Mouse (Mus musculus) CD4-positive, CD25-positive, alpha-beta regulatory T cell, adult 4 months (primary cell): Measurements from ENCODE around the gene Lrrn3. TPM values are rescaled to one million over a fixed set of nuclear protein-coding genes. Genes with fewer than 3 reads are reported as not detected.
A peak's percentile ranks its signal among the peaks of the same experiment; 100 is the strongest.

ENCODE experiments used
- ATAC-seq: one replicate; pipeline ENCODE4 v1.8.0; 2017
- polyA plus RNA-seq, 2 experiments: library from polyadenylated mRNA; unstranded; fragments of 100-300 nt; shearing (Covaris generic); gene quantifications; one replicate each; pipeline ENCODE4 v1.2.1; 2017

Lrrn3 gene
- polyA plus RNA-seq: 1 to 10 TPM; 4.1 to 4.6 TPM

DNA sequence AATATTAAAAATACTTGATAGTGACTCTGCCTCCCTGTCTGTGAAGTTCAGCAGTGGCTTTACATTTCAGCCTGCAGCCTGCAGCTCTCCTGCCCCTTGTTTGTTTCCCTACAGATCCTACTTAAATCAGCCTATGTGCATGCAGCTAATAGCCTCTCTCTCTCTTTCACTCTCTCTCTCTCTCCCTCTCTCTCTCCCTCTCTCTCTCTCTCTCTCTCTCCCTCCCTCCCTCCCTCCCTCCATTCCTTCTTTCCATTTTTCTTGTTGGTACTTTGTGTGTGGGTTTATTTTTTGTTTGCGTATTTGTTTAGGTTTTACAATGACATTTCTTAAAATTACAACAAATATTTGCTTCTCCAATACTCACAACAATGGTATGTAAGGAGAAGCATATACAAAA is at the start of gene Lrrn3:
Gene Lrrn3 (minus strand): TSS at position 101 of the 400 bp plus-strand sequence.
- peak; percentile 25 for ATAC-seq

DNA sequence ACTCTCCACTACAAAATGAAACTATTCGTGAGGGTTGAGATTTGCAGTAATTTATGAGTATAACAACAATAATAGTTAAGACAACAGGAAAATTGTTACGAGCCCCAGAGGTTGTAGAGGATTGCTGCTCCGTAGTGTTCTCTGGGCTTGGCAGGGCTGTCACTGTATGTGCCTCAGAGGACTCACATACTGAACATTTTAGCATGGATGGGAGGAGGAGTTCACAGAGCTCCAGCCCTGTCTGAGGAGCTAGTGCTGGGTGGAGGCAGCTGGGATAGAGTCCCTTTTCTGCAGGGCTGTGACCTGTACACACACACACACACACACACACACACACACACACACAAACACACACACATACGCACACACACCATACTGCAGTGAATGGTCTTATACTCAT is 42.2 kb upstream of the Lrrn3 start:
- no peak for ATAC-seq

DNA sequence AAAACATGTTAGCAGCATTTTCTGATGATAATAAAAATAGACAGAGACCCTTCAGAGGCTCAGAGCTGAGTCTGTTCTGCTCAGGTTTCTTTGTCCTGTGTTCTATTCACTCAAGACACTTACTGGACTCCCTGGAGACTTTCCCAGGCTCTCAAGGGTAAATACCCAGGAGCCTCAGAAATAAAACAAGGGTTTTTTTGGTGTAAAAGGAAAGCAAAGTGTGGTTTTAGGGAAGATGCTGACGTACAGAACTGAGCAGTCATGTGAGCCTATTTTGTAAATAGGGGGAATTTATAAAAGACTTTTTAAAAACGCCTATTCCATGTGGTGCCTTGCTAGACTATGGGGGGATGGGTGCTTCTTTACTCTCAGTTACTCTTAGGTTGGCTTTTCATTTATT is 40.5 kb upstream of the Lrrn3 start:
- no peak for ATAC-seq

DNA sequence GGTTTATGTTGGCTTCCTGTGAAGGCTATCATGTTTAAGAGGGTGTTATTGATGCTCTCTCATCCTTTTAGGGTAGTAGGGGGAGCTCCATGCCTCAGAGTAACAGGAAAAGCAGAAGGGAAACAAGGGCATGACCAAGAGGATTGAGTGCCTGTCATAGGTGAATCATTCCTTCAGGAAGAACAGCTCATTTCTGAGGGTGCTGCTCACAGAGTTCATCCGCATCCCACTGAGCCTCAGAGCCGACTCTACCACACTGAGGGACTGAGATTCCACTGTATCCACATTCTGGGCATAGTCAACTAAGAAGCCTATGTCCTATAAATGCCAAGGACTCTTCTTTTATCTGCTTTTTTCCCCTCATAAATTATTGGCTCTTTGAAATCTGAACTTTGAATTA is 35.4 kb upstream of the Lrrn3 start:
- no peak for ATAC-seq

DNA sequence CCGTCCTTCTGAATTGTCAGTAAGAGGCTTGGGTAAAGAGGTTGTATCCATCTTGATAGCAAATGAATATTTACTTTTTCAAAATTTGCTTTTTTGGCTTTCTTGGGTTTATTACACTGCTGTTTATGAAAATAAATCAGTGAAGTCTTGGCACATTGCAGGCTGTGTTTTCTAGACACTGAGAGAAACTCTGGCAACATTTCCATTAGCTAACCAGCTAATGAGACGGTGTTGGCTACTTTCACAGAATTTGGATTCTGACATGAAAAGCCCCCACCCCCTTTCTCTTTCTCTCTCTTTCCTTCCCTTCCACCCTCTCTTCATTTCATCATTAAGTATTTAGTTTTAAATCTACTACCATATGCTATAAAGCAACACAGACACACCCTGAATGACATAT is 34.1 kb upstream of the Lrrn3 start:
- no peak for ATAC-seq

DNA sequence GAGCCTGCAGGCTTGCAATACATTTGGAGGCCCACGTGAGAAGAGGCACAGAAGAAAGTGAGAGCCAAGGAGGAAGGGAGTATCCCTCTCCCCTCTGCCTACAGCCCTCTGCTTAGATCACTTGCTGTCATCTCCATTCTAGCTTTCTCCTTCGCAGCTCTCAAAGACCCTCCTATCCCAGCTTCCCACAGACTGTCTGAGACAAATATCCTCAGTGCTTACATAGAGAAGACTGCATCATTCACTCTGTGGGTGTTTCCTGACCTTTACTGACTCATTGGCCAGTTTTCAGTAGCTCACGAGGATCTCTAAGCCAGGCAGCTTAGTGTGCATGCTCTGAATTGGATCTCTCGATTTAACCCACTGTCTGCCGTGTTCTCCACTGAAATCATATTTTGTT is 32.7 kb upstream of the Lrrn3 start:
- no peak for ATAC-seq

DNA sequence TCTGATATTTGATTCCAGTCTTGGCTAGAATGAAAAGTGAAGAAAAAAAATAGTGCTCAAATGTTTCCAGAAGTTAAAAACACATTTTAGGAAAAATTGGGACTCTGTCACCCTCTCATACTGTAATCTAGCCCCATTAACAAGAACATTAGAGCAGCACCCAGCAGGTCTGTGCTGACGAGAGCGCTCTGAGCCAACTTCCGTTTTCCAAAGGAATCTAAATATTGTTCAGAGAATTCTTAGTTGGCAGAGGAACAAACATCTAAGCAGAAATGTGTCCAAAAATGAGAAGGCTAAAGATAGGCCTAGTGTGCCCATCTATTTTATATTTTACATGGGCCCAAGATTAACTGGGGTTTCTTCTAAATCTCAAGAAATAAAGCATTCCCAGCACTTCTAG is 24.4 kb upstream of the Lrrn3 start:
- no peak for ATAC-seq

DNA sequence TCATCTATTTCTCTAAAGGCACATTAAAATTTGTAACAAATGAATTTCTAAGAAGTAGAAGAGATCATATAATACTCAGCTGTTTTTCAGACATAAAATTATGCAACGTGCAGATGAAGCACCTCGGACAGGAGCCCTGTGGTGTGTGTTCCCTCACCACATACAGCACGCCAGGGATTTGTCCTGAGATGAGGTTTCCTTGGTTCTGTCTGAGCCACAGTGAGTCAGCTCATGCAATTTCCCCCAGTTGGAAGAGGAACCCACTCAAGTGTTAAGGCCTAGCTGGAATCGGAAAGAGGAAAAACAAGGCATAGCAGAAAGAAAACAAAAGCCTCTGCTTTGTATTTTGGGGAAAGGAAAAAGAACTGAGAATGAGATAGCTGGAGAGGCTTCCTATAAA is 22.4 kb upstream of the Lrrn3 start:
- no peak for ATAC-seq

DNA sequence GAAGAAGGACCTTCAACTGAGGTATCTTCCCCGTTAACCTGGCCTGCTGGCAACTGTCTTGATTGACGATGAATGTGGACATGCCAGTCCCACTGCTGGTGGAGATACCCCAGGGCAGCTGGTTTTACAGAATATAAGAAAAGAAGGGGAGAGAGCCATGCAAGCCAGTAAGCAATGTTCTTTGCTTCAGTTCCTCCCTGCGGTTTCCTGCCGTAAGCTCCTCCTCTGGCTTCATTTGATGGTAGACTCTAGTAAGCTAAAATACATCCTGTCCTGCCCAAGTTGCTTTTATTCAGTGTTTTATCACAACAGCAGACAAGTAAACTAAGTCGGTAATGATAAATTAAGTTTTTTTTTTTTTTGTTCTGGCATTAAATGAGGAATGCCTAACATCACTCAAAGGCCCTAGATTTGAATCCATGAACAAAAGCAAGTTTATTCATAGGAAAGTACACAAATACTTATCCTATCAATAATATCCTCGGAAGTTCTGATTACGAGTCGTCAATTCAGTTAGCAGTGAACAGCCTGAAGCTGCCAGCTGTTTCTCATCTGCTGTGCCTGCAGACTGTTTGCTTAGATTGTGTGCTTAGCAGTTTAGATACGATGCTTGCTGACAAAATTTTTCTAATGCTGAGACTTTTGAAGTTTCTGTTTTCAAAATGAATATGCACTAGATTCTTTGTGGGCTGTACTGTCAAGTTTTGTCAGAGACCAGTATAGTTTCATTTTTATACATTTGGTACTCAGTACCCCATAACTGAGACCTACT is 14.0 kb upstream of the Lrrn3 start:
- ATAC-seq: peak; percentile 98

DNA sequence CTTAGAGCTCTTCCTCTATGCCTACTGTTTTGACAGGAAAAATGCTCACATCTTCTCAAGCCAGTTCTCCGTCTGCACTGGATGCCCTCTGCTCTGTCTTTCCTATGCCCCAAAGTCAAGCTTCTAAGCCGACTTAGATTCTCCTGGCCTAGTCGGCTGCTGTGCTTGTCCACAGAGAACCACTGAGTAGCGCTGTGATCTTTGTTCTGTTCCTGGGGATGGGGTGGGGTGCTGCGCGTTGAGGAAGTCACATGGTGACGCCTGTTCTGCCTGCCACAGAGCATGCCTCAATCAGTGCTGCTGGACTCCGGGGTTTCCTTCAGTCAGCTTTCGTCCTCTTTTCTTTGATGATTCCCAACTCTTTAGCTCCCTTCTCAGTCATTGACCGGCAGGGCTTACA is 8.4 kb upstream of the Lrrn3 start:
- peak; percentile 73 for ATAC-seq

DNA sequence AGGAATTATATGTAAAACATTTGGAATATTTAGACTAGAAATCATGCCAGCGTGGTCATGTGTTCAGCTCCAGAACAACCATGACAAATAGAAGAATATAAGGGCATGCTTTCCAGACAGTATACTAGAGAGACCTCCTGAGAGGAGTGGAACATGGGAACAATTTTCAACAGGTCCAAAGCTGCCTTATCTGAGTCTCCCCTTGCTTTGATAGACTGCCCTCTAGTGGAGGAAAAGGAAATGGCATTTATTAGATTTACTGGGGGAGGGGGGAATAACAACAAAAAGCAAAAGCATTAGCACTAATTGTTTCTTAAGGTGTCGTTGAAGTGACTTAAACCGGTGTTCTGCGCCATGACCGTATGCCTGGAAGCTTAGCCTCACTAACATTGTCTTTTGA is 774 bp upstream of the Lrrn3 start:
- ATAC-seq: peak; percentile 56

DNA sequence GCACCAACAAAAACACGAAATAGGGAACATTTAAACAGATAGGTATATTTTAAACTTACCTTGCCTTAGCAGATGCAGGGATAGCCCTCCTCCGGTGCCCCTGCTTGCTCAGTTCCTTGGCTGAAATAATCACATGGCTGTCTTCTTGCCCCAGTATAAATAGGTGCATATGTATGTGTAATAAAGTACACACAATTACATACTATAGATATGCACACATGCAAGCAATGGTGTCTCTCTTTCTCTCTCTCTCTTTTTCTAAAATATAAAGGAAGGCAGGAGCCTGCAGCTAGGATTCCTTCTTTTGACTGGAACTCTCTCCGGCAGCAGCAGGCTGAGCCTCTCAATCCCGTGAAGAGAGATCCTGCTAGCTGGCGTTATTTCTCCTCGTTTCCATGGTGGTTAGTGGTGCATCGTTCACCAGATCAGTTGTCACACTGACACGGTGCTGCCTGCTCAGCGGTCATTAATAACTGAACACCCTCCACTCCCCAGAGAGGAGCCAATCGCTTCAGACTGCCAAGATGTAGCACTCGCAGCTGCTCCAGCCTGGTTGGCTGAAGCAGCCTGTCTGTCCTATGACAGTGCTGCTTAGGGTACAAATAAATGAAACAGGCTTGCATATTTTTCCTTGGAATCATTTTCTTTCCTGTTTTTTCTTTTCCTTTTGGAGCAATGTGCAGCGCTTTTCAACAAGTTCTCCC is 567 bp downstream of the Lrrn3 start:
- peak; percentile 56 for ATAC-seq

DNA sequence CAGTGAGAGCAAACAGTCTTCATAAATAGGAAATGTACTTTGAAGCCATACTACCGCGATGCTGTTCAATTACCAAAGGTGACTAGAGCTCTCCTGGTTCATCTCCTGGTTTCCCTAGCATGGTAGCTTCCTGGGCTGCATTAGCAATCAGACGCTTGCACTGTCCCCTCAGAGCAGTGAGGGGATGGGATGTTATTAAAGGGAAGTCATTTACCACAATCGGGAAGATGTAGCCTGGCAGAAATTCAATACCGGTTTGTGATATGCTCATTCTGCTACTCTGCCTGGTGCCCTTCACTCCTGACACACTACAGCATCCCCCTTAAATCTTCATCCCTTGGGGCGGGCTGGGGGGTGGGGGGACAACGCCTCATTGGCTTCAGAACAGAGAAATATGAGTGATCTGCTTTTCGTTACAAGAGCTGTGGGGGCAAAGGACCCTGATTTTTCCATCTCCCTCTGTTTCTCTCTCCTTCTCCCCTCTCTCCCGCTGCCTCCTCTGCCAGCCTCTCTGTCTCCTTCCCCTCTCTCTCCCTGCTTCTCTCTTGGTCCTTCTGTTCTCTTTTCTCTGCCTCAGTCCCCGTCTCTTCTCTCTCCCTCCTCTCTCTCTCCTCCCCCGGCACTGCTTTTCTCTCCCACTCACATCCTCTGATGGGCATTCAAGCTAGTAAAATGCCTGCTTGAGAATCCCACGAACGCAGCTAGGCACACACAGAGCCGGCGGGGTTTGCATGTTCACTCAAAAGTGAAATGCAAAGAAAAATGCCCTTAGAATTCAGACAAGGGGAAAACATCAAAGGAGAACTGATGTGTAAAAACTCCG is 1.3 kb downstream of the Lrrn3 start:
- peak; percentile 31 for ATAC-seq

DNA sequence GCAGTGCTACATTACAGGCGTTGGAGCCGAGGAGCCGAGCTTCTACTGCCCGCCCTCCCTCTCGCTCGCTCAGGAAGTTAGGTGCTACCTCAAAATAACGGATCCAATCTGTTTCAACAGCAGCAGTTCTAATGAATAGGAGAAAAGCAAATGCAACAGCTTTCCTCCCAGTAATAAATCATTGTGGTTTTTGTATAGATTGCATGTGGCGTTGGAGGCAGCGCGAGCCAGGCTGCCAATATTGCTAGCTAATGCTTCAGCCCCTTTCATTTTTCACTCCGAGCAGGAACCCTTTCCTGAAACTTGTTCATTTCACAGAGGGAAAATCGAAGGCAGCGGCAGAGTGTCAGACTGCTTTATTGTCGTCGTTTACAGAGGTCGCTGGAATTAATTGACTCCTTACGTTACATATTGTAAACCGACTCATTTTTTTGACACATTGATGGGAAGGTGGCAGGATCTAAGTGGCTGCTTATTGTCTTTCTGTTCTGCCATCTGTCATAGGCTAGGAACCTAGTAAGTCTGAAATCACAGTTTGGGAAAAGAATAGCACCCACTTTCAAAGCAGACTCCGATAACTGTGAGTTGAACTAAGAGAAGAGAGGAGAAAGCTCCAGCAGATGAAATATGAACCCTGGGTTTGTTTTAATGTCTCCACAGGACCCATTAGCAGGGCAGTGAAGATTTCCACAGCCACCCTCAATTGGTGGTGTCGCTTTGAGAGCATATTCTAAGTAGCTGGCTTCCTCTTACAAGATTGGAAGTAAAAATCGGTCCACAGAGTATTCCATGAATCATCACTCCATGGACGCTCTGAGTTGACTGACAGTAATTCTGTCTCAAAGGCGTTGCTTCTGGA is 2.4 kb downstream of the Lrrn3 start:
- ATAC-seq: peak; percentile 15

DNA sequence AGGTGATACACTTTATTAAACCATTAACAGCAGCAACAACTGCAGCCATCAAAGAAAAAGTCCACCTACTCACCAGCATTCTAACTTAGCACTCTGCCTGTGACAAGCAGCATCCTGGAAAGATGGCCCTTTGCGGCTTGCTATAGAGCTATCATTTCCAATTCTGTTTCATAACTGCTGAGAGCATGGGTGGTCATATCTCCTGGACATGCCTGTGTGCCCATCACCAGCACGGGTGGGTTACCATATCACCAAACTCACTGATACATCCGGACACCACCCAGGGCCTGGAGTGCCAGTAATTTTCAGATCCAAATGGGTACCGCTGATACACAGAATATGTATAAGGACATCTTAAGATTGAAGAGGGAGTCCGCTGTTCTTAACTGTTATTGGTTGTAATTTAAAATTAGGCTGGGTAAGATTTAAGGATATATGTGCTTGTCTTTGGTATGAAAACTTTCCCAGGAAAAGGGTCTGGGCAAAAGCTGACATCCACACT is 3.1 kb downstream of the Lrrn3 start:
- ATAC-seq: no peak

DNA sequence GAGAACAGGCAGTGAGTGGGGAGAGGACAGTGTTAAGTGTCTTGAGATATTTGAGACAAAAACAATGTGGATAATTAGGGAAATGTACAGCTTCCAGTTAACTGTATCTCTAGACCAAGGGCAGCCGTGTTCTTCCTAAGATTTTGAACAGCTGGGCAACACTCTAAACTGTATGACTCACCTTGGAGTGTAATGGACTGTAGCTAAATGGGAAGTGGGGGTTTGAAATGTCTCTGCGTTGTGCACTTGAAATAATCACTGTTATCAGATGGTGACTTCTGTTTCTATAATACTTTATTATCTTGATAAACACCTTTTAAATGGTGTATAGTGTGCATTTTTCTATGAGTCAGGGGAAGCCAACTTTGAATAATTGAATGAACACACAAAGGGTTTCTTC is 4.7 kb downstream of the Lrrn3 start:
- no peak for ATAC-seq

DNA sequence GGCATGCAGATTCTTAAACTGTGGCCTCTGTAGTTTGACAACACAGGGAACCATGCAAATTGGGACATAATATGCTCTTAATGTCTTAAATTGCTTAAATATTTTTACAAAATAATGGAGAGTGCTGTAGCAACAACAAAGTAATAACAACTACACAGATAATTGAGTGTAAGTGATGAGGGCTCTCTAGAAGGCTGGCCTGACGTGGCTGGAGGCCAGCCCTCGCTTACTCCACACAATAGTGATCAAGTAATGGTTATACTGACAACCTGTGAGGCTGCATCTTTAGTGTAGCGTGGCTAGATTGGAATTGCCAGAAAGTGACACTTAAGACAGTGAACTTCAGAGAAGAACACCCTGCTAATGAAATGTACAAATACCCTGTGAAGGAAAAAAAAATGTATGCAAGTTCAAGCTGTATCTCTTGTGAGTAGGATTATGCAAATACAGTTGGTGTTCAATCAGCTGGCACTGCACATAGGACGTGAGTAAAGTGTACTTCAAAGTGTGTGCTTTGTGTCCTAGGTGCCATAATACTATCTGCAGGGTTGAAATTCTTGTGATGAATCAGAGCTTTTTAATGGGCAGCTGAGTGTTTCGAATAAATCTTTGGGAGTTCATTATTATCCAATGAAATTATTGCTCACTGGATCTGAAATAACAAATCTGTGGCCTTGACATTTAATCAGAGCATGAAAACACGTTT is 17.0 kb downstream of the Lrrn3 start:
- no peak for ATAC-seq

DNA sequence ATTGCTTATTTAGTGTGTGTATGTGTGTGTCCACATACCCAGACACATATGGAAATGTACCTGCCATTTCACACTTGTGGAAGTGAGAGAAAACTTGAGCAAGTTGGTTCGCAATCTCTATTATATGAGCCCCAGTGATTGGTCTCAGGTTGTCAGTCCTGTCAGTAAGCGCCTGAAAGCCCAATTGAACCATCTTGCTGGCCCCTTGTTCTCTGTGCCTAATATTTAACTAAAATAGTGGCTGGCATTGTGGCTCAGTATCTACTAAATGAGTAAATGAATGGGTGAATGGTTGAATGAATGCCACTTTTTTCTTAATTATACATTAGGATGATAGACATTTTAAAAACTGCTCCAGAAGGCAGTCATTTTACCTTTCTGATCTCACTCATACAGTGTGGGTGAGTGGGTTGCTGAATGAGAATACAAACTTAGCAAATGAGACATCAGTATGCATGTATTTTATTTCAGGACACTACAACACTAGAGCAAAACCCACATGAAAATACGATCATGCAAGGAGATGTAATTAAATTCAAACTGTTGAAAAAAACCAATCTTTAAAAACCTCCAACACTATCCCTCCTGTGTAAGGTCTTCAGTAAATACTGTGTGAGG is 17.7 kb downstream of the Lrrn3 start:
- ATAC-seq: no peak

DNA sequence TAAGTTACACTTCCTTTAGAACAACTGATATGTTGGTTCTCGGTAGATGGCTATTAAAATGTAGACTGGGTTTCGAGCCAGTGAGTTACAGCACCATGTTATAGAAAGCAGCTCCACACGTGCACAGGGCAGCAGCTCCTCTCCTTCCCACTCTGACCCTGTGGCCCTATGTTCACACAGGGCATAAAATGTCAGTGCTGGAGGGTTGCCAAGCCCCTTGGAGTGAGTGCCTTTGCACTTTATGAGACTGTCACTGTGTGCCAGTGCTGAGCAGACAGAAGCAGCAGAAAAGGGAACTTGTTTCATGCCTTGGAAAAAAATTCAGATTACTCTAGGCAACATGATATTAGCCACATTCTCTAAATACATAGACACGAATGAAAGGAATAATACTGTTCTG is 47.8 kb downstream of the Lrrn3 start:
- ATAC-seq: no peak

DNA sequence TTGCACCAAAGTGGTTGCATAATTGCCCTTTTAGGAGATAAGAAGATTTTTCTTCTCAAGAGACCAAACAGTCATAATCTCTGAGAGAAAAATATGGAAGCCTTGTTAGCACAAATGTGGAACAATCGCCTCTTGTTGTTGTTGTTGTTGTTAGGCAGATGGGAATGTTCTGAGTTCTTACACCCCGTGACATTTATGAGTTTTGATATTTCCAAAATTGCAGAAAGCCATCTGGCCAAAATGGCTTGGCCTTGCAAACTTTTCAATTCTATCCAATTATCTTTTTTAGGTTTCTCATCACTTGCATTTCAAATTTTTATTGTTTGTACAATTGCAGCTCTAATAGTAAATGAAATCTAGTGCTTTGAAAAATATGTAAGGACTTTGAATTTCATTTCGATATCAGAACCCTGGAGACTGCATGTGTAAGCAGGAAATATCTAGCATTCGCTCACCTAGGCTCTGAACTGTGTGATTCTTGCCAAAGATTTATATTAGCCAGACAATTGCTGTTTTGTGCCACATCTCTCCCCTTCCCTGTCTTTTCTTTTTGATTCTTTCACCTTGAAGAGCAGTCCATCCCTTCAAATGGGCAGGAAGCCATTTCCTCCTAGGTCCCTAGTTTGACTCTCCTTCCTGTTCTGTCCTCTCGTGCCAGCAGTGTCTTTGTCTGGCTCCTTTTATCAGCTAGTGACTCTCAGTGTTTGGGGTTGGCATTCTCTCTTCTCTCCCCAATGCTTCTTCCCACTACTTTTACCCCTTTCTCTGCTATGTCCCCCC is 49.8 kb downstream of the Lrrn3 start:
- no peak for ATAC-seq
